Comparison of ENCODE assay signal across 31 mouse cellular contexts in genomic region chr15:101850694-101851093, GRCm38 (mm10). TPM values are rescaled to one million over a fixed set of nuclear protein-coding genes. Genes with fewer than 3 reads are reported as not detected.
DNase-seq lines count a peak whose midpoint lies in the region; ATAC-seq and TF ChIP-seq lines count a peak whose summit lies in the region.
"Had no signal": no experiment of that assay in that cellular context is flagged by ENCODE, and none has a peak within 500 bp of the region (broad histone marks: within the 10 kb centered on the region; RNA-seq: fewer than 3 reads in every experiment).

Krt1 (minus strand) TSS chr15:101850794.

- ATAC-seq in forebrain, embryonic 16.5 days: no peak
- no peak for ATAC-seq in forebrain, embryonic 15.5 days (replicated peaks)
- ATAC-seq in limb, embryonic 13.5 days (ENCODE audit: low FRiP score, low read depth): no peak
- ATAC-seq in limb, embryonic 15.5 days (ENCODE audit: insufficient number of reproducible peaks, low FRiP score, low TSS enrichment, low read depth): peak; percentile 55; the same call in 1 of the 2 replicates

- 82% methylated on average over 6 of the region's 6 CpGs for WGBS in forebrain, embryonic 16.5 days
- WGBS in forebrain, embryonic 15.5 days: 84% methylated on average over 6 of the region's 6 CpGs
- 53% methylated on average over 6 of the region's 6 CpGs for WGBS in limb, embryonic 13.5 days
- 86% methylated on average over 6 of the region's 6 CpGs for WGBS in limb, embryonic 10.5 days
- WGBS in limb, embryonic 15.5 days: 52% methylated on average over 6 of the region's 6 CpGs

- H3K9ac ChIP-seq in forebrain, embryonic 16.5 days (replicated peaks; ENCODE audit: low read depth, low read length): no peak within 1 kb of the TSS
- no peak within 1 kb of the TSS for H3K9ac ChIP-seq in forebrain, embryonic 15.5 days (replicated peaks)
- no peak within 1 kb of the TSS for H3K9ac ChIP-seq in limb, embryonic 13.5 days
- no peak within 1 kb of the TSS for H3K9ac ChIP-seq in limb, embryonic 15.5 days
- H3K9ac ChIP-seq: embryonic facial prominence, embryonic 12.5 days; forebrain, embryonic 12.5 days; heart, embryonic 15.5 days; kidney, embryonic 15.5 days; liver, embryonic 15.5 days; lung, embryonic 14.5 days; midbrain, embryonic 12.5 days; neural tube, embryonic 12.5 days had no signal

- H3K36me3 ChIP-seq in forebrain, embryonic 16.5 days (ENCODE audit: control insufficient read depth, insufficient read depth): no peaks in the 10 kb centered on the region
- H3K36me3 ChIP-seq in forebrain, embryonic 15.5 days: no peaks in the 10 kb centered on the region
- no peaks in the 10 kb centered on the region for H3K36me3 ChIP-seq in limb, embryonic 13.5 days
- H3K36me3 ChIP-seq in limb, embryonic 10.5 days: no peaks in the 10 kb centered on the region
- no peaks in the 10 kb centered on the region for H3K36me3 ChIP-seq in limb, embryonic 15.5 days
- H3K36me3 ChIP-seq: embryonic facial prominence, embryonic 12.5 days; forebrain, embryonic 12.5 days; G1E; heart, embryonic 10.5 days; heart, embryonic 15.5 days; kidney, embryonic 15.5 days; liver, embryonic 15.5 days; midbrain, embryonic 12.5 days; neural tube, embryonic 12.5 days had no signal

- TF ChIP-seq CTCF in brain, embryonic 14.5 days (IDR thresholded peaks at IDR 0.05; ENCODE audit: borderline replicate concordance, extremely low read depth, insufficient read depth, insufficient read length): no peak

- H3K27me3 ChIP-seq in forebrain, embryonic 16.5 days (replicated peaks; ENCODE audit: control insufficient read depth, insufficient read depth, low read length): no peaks in the 10 kb centered on the region
- H3K27me3 ChIP-seq in forebrain, embryonic 15.5 days: no peaks in the 10 kb centered on the region; the same call in 1 of the 2 replicates
- peaks cover 74% of the 10 kb centered on the region for H3K27me3 ChIP-seq in limb, embryonic 13.5 days
- H3K27me3 ChIP-seq in limb, embryonic 10.5 days (ENCODE audit: low read depth, poor library complexity, severe bottlenecking): peaks cover 82% of the 10 kb centered on the region
- H3K27me3 ChIP-seq in limb, embryonic 15.5 days: peaks cover 40% of the 10 kb centered on the region

- no peak within 1 kb of the TSS for H3K4me2 ChIP-seq in forebrain, embryonic 16.5 days (ENCODE audit: low read length)
- H3K4me2 ChIP-seq in forebrain, embryonic 15.5 days (replicated peaks): no peak within 1 kb of the TSS
- H3K4me2 ChIP-seq in limb, embryonic 13.5 days (replicated peaks): no peak within 1 kb of the TSS
- no peak within 1 kb of the TSS for H3K4me2 ChIP-seq in limb, embryonic 15.5 days
- H3K4me2 ChIP-seq: embryonic facial prominence, embryonic 12.5 days; forebrain, embryonic 12.5 days; heart, embryonic 15.5 days; kidney, embryonic 15.5 days; liver, embryonic 15.5 days; lung, embryonic 14.5 days; midbrain, embryonic 12.5 days; neural tube, embryonic 12.5 days had no signal

- no peak within 1 kb of the TSS for H3K27ac ChIP-seq in forebrain, embryonic 16.5 days (ENCODE audit: low read length)
- H3K27ac ChIP-seq in forebrain, embryonic 15.5 days (replicated peaks): no peak within 1 kb of the TSS
- no peak within 1 kb of the TSS for H3K27ac ChIP-seq in limb, embryonic 13.5 days
- H3K27ac ChIP-seq in limb, embryonic 10.5 days: no peak within 1 kb of the TSS
- H3K27ac ChIP-seq in limb, embryonic 15.5 days: 0 out of 2 replicates have a peak within 1 kb of the TSS, but pooled peaks have one; percentile 1
- H3K27ac ChIP-seq: embryonic facial prominence, embryonic 12.5 days; forebrain, embryonic 12.5 days; heart, embryonic 10.5 days; heart, embryonic 15.5 days; kidney, embryonic 15.5 days; left cerebral cortex, adult 2 months; liver, embryonic 15.5 days; midbrain, embryonic 12.5 days; neural tube, embryonic 12.5 days had no signal

- no peak for TF ChIP-seq POLR2A in brain, embryonic 14.5 days (IDR thresholded peaks at IDR 0.05; ENCODE audit: borderline replicate concordance, extremely low read depth, insufficient read depth, insufficient read length, poor library complexity, severe bottlenecking)

- no peak within 1 kb of the TSS for H3K4me3 ChIP-seq in forebrain, embryonic 16.5 days (replicated peaks; ENCODE audit: low read length)
- no peak within 1 kb of the TSS for H3K4me3 ChIP-seq in forebrain, embryonic 15.5 days
- H3K4me3 ChIP-seq in limb, embryonic 13.5 days: no peak within 1 kb of the TSS
- no peak within 1 kb of the TSS for H3K4me3 ChIP-seq in limb, embryonic 10.5 days
- 0 out of 2 replicates have a peak within 1 kb of the TSS, but pooled peaks have one; percentile 10 for H3K4me3 ChIP-seq in limb, embryonic 15.5 days
- H3K4me3 ChIP-seq: embryonic facial prominence, embryonic 12.5 days; forebrain, embryonic 12.5 days; heart, embryonic 10.5 days; heart, embryonic 15.5 days; kidney, embryonic 15.5 days; left cerebral cortex, adult 2 months; liver, embryonic 15.5 days; midbrain, embryonic 12.5 days; neural tube, embryonic 12.5 days had no signal

- H3K4me1 ChIP-seq in forebrain, embryonic 16.5 days (replicated peaks; ENCODE audit: control insufficient read depth, insufficient read depth, low read length): peaks cover 5% of the 10 kb centered on the region; the same call in 1 of the 2 replicates
- H3K4me1 ChIP-seq in forebrain, embryonic 15.5 days: peaks cover 6% of the 10 kb centered on the region; the same call in 1 of the 2 replicates
- H3K4me1 ChIP-seq in limb, embryonic 13.5 days: peaks cover 6% of the 10 kb centered on the region; the same call in 1 of the 2 replicates
- peaks cover 7% of the 10 kb centered on the region for H3K4me1 ChIP-seq in limb, embryonic 10.5 days
- peaks cover 9% of the 10 kb centered on the region for H3K4me1 ChIP-seq in limb, embryonic 15.5 days
- H3K4me1 ChIP-seq: liver, embryonic 15.5 days; neural tube, embryonic 12.5 days had no signal

- H3K9me3 ChIP-seq in forebrain, embryonic 16.5 days (ENCODE audit: control insufficient read depth, low read length): no peaks in the 10 kb centered on the region
- H3K9me3 ChIP-seq in forebrain, embryonic 15.5 days: no peaks in the 10 kb centered on the region
- no peaks in the 10 kb centered on the region for H3K9me3 ChIP-seq in limb, embryonic 13.5 days
- no peaks in the 10 kb centered on the region for H3K9me3 ChIP-seq in limb, embryonic 10.5 days (replicated peaks)
- no peaks in the 10 kb centered on the region for H3K9me3 ChIP-seq in limb, embryonic 15.5 days
- H3K9me3 ChIP-seq: embryonic facial prominence, embryonic 12.5 days; forebrain, embryonic 12.5 days; heart, embryonic 10.5 days; heart, embryonic 15.5 days; kidney, embryonic 15.5 days; liver, embryonic 15.5 days; midbrain, embryonic 12.5 days; neural tube, embryonic 12.5 days had no signal

- no peak for DNase-seq in limb, embryonic 10.5 days (ENCODE audit: low spot score)
- no peak for DNase-seq in brain, embryonic 14.5 days (ENCODE audit: low read depth)
- DNase-seq in layer of hippocampus, postnatal 14 days (ENCODE audit: low spot score in 2 of 2): no peak
- DNase-seq: adrenal gland, adult 8-10 months; cerebellum, adult 11 months; cerebellum, adult 9-10 months; cerebellum, postnatal 36 days; gastrocnemius, postnatal 14 days; heart, adult 11 months; kidney, adult 18-20 months; kidney, postnatal 25 days; lung, embryonic 14.5 days; lung, postnatal 14 days; thymus, postnatal 4 days had no signal

RNA-seq across cellular contexts. Expression of gene Krt1, which starts in this region (rescaled TPM):
- polyA plus RNA-seq in forebrain, embryonic 16.5 days (2015; fragmentation: Nextera tagmentation; extraction: Ambion mirVana): 8.2 and 10.8 TPM in 2 replicates
- 8.4 and 8.6 TPM in 2 replicates for polyA plus RNA-seq in forebrain, embryonic 15.5 days (2015; fragmentation: Nextera tagmentation; extraction: Ambion mirVana)
- polyA plus RNA-seq in limb, embryonic 13.5 days (2015; fragmentation: Nextera tagmentation; extraction: Ambion mirVana): 13.3 and 15.8 TPM in 2 replicates
- polyA plus RNA-seq in limb, embryonic 10.5 days (2016; fragmentation: Nextera tagmentation; extraction: Ambion mirVana): 0.59 and 0.96 TPM in 2 replicates
- polyA plus RNA-seq in brain, embryonic 14.5 days (2012; rRNA removed): 14.9 and 19.4 TPM in 2 replicates
- polyA plus RNA-seq in limb, embryonic 15.5 days (2015; fragmentation: Nextera tagmentation; extraction: Ambion mirVana): 1,050 and 1,170 TPM in 2 replicates
- 1 to 10 TPM; 3.4 to 4.4 TPM for total RNA-seq in layer of hippocampus, postnatal 14 days (2021)
- total RNA-seq: gastrocnemius, postnatal 14 days; heart, postnatal 25 days; liver, adult 2 months had no signal
- polyA plus RNA-seq: G1E; liver, adult 2 months; testis, adult 2 months had no signal

Comparison
In these comparisons a context has a peak if more than half of its experiments do, and no peak if none do; other contexts are left out.
1. RNA of gene Krt1 (polyA plus RNA-seq): 1,050 to 1,170 TPM in limb, embryonic 15.5 days; 14.9 to 19.4 TPM in brain, embryonic 14.5 days, 13.3 to 15.8 TPM in limb, embryonic 13.5 days, 8.2 to 10.8 TPM in forebrain, embryonic 16.5 days, 8.4 to 8.6 TPM in forebrain, embryonic 15.5 days and 0.59 to 0.96 TPM in limb, embryonic 10.5 days; every median in the first group is over 10 times any median in the second.